ENCODE assay signal across 10 mouse cellular contexts in the genomic region with DNA sequence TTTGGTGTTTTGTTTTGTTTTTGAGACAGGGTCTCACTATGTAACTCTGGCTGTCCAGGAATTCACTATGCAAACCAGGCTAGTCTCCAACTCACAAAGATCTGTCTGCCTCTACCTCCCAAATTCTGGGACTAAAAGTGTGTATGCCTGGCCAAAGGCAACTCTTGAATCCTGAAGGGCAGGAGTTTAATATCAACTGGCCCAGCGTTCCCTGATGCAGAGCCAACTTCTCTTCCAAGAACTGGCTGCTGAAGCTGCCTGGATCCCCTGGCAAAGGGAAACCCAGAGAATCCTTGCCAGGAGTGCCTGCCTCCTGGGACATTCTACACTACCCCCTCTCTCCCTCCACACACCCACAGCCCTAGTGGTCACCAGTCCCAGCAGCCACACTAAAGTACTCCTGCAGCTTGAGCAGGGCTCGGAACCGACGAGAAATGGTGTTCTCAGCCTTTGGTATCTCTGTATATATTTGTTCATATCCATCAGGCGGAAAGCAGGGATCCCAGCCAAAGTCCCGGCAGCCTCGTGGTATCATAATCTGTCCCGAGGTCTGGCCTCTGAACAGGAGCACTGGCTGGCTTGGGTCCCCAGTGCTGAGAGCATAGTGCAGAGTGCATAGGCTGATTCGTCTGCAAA. TPM values are rescaled to one million over a fixed set of nuclear protein-coding genes. Genes with fewer than 3 reads are reported as not detected.
DNase-seq lines count a peak whose midpoint lies in the region; ATAC-seq and TF ChIP-seq lines count a peak whose summit lies in the region.
"Had no signal": no experiment of that assay in that cellular context is flagged by ENCODE, and none has a peak within 500 bp of the region (broad histone marks: within the 10 kb centered on the region; RNA-seq: fewer than 3 reads in every experiment).

No protein-coding gene starts in this region.

- peaks cover 4% of the 10 kb centered on the region for H3K9me3 ChIP-seq in kidney, embryonic 15.5 days (replicated peaks)
- H3K9me3 ChIP-seq in forebrain, postnatal 0 days (ENCODE audit: low read length), result no peaks in the 10 kb centered on the region

- no peak overlapping the region for H3K4me3 ChIP-seq in kidney, embryonic 15.5 days (replicated peaks)
- no peak overlapping the region for H3K4me3 ChIP-seq in forebrain, postnatal 0 days (ENCODE audit: low read depth, low read length)
- H3K4me3 ChIP-seq: erythroblast, embryonic 14.5 days had no signal

- ATAC-seq in kidney, embryonic 15.5 days (replicated peaks; ENCODE audit: low FRiP score), result no peak
- ATAC-seq in forebrain, postnatal 0 days, result peak; percentile 73

- 0 out of 2 replicates have a peak, but pooled peaks have one; percentile 5 for TF ChIP-seq CTCF in forebrain, postnatal 0 days (IDR thresholded peaks at IDR 0.05; ENCODE audit: low read depth)

- no peak overlapping the region for H3K9ac ChIP-seq in kidney, embryonic 15.5 days
- H3K9ac ChIP-seq in forebrain, postnatal 0 days, result no peak overlapping the region

- H3K36me3 ChIP-seq in kidney, embryonic 15.5 days, result no peaks in the 10 kb centered on the region
- no peaks in the 10 kb centered on the region for H3K36me3 ChIP-seq in forebrain, postnatal 0 days (ENCODE audit: insufficient read depth)

- 88% methylated on average over 9 of the region's 9 CpGs for WGBS in kidney, embryonic 15.5 days
- 54% methylated on average over 9 of the region's 9 CpGs for WGBS in forebrain, postnatal 0 days

- H3K27ac ChIP-seq in kidney, embryonic 15.5 days, result no peak overlapping the region
- no peak overlapping the region for H3K27ac ChIP-seq in forebrain, postnatal 0 days (ENCODE audit: low read depth, low read length)

- H3K4me2 ChIP-seq in kidney, embryonic 15.5 days, result no peak overlapping the region
- H3K4me2 ChIP-seq in forebrain, postnatal 0 days (ENCODE audit: low read depth), result peak overlapping the region; percentile 10; the same call in 1 of the 2 replicates

- no peaks in the 10 kb centered on the region for H3K4me1 ChIP-seq in kidney, embryonic 15.5 days
- no peaks in the 10 kb centered on the region for H3K4me1 ChIP-seq in forebrain, postnatal 0 days (ENCODE audit: insufficient read depth)

- no peaks in the 10 kb centered on the region for H3K27me3 ChIP-seq in kidney, embryonic 15.5 days
- H3K27me3 ChIP-seq in forebrain, postnatal 0 days (ENCODE audit: insufficient read depth, low read length), result no peaks in the 10 kb centered on the region

- peak; percentile 87 for DNase-seq in kidney, adult 11 months
- peak; percentile 35 for DNase-seq in adrenal gland, postnatal 25 days
- peak; percentile 55 for DNase-seq in forebrain, postnatal 0 days
- peak; percentile 86 to 87 for DNase-seq in kidney, adult 8-10 months
- peak; percentile 65 for DNase-seq in lung, postnatal 36 days
- DNase-seq in retina, postnatal 1 day, result no peak
- DNase-seq in thymus, postnatal 25 days, result no peak

RNA-seq across cellular contexts. Expression of gene Pcolce2, which starts 37.8 kb away (rescaled TPM):
- polyA plus RNA-seq in kidney, embryonic 15.5 days (2015; fragmentation: Nextera tagmentation; extraction: Ambion mirVana), result 1.2 and 3.1 TPM in 2 replicates
- total RNA-seq in adrenal gland, postnatal 25 days (2021), result 2.2 and 3.2 TPM in 2 replicates
- total RNA-seq in forebrain, postnatal 0 days (2014; rRNA removed), result 1.5 and 2.2 TPM in 2 replicates
- polyA plus RNA-seq in forebrain, postnatal 0 days (2015; fragmentation: Nextera tagmentation; extraction: Ambion mirVana), result 1.8 and 2.5 TPM in 2 replicates
- total RNA-seq: MEL had no signal
- polyA plus RNA-seq: erythroblast, embryonic 14.5 days had no signal

Comparison
In these comparisons a context has a peak if more than half of its experiments do, and no peak if none do; other contexts are left out.
1. DNase-seq: peak in kidney, adult 11 months (single experiment), adrenal gland, postnatal 25 days (single experiment), forebrain, postnatal 0 days (single experiment), kidney, adult 8-10 months (2 of 2) and lung, postnatal 36 days (single experiment); none in retina, postnatal 1 day (single experiment) and thymus, postnatal 25 days (single experiment).